Mouse (Mus musculus) heart, adult 2 months (tissue): ENCODE results near the gene Ephb1.

Experiments used
- CTCF ChIP-seq: fragments of 200-600 bp; IDR thresholded peaks from 2 replicates; pipeline ENCODE4 v1.8.1; 2022; ENCODE audit warnings: antibody characterized with exemption, mild to moderate bottlenecking, moderate library complexity
- EP300 ChIP-seq: fragments of 200-500 bp; IDR thresholded peaks from 2 replicates; pipeline ENCODE4 v1.6.1; 2011; ENCODE audit warnings: low read depth, low read length, control low read depth; ENCODE audit not compliant: insufficient read depth
- POLR2A ChIP-seq: fragments of 200-500 bp; IDR thresholded peaks from 2 replicates; pipeline ENCODE4 v1.6.1; 2011; ENCODE audit warnings: mild to moderate bottlenecking, low read depth, low read length, control low read depth; ENCODE audit not compliant: insufficient read depth

DNA sequence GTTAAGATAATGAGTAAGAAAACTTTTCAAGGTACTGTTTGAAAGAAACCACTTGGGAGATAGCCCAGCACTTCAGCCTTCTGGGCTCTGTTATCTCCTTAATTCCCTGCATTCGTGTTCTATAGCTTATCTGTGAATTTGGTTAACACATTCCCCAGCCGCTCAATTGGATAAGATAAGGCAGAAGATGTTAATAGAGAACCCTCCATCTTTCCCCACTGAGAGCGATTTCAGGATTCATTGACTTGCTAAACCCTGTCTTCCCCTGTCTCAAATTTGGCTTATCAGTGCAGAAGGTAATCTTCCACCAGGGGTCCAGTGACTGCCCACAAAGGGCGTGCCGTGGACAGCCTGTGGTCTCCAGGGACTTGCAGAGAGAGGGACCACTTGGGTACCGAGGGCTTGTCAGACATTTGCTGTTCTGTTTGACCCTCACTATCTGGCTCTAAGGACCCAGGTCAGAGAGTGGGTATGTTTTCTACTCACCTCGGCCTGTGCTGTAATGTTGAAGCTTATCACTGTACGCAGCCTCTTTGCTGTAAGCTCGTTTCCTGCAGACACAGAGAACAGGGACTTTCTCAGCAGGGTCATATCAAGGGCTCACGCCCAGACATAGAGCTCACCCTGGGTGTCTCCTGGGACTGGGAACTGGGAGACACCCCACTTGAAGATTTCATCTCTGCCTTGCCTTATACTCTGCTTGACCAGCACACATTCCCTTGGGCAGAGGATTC, 358.9 kb downstream of the Ephb1 start:
- TF ChIP-seq CTCF (no peak), POLR2A (no peak), EP300 (no peak)
